Mouse (Mus musculus) forebrain, postnatal 0 days (tissue): ENCODE measurements around the gene Brwd3. TPM values are rescaled to one million over a fixed set of nuclear protein-coding genes. Genes with fewer than 3 reads are reported as not detected.

Experiments
- ATAC-seq: fragments of 200-750 bp; cut with Nextera tagmentation; 2 replicates; pipeline ENCODE4 v1.8.0; 2017; ENCODE audit warnings: mild to moderate bottlenecking, moderate library complexity
- DNase-seq: peaks from one replicate; pipeline ENCODE4 v3.0.0-alpha.2; 2015
- H3K27ac ChIP-seq: fragments of 300-500 bp; sonication (generic); 2 replicates; pipeline ENCODE4 v1.5.1; 2014; ENCODE audit warnings: low read depth, mild to moderate bottlenecking, antibody characterized with exemption, low read length, moderate library complexity, mixed read lengths
- H3K27me3 ChIP-seq: fragments of 300-500 bp; sonication (generic); 2 replicates; pipeline ENCODE4 v1.6.1; 2014; ENCODE audit warnings: mild to moderate bottlenecking, low read length, mixed read lengths; ENCODE audit not compliant: insufficient read depth
- H3K36me3 ChIP-seq: fragments of 300-500 bp; sonication (generic); 2 replicates; pipeline ENCODE4 v1.6.1; 2014; ENCODE audit warnings: mild to moderate bottlenecking, moderate library complexity; ENCODE audit not compliant: insufficient read depth
- H3K4me1 ChIP-seq: fragments of 300-500 bp; sonication (generic); 2 replicates; pipeline ENCODE4 v1.6.1; 2014; ENCODE audit warnings: antibody characterized with exemption; ENCODE audit not compliant: insufficient read depth
- H3K4me2 ChIP-seq: fragments of 300-500 bp; sonication (generic); 2 replicates; pipeline ENCODE4 v1.6.1; 2014; ENCODE audit warnings: low read depth, mild to moderate bottlenecking, moderate library complexity
- H3K4me3 ChIP-seq: fragments of 300-500 bp; sonication (generic); 2 replicates; pipeline ENCODE4 v1.5.1; 2014; ENCODE audit warnings: low read depth, low read length, mixed read lengths
- H3K9ac ChIP-seq: fragments of 300-500 bp; sonication (generic); 2 replicates; pipeline ENCODE4 v1.6.1; 2014; ENCODE audit warnings: mild to moderate bottlenecking
- H3K9me3 ChIP-seq: fragments of 300-500 bp; sonication (generic); 2 replicates; pipeline ENCODE4 v1.6.1; 2016; ENCODE audit warnings: low read length
- CTCF ChIP-seq: sonication (generic); IDR thresholded peaks from 2 replicates; pipeline ENCODE4 v1.5.1; 2016; ENCODE audit warnings: antibody characterized with exemption, control low read depth, low read depth
- WGBS: fragments of 180-500 bp; shearing (Covaris S2); extraction: QIAGEN DNeasy Blood & Tissue Kit; methylation state at CpG from one replicate; pipeline ENCODE4 v1.1.7; 2014; 5-methylcytosine and 5-hydroxymethylcytosine counted together
- polyA plus RNA-seq: library from polyadenylated mRNA; unstranded; fragments of >200 nt; fragmentation: Nextera tagmentation; extraction: Ambion mirVana; gene quantifications from 2 replicates; pipeline ENCODE4 v1.2.1, GENCODE M21; 2015
- total RNA-seq: library from RNA; depleted of rRNA; stranded (reverse); fragments of >200 nt; gene quantifications from 2 replicates; pipeline ENCODE4 v1.2.3, GENCODE M21; 2014

Brwd3 gene
- total and polyA plus RNA-seq, 2 experiments from 2014 or later: 2.9 to 6.9 TPM

DNA sequence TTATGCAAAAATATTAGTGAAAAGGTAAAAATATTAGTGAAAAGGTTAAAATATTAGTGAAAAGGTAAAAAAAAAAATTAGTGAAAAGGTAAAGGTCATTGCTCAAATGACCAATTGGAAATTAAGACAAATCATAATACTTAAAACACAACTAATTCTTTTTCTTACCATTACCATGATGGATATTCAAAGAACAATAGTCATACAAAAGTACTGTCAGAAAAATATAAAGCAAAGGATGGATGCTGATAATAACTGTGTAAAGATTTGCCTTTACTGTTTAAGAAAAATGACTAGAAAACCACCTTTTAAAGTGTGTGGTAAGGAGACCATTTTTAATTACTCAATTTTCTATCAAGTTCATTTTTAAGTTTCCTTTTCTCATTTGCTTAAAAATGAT is 2.9 kb downstream of the Brwd3 start:
- no peaks in the 10 kb centered on the region for H3K27me3 ChIP-seq
- no peak overlapping the region for H3K9ac ChIP-seq
- H3K4me3 ChIP-seq: no peak overlapping the region
- H3K4me1 ChIP-seq: no peaks in the 10 kb centered on the region
- H3K9me3 ChIP-seq: no peaks in the 10 kb centered on the region
- DNase-seq (no peak), ATAC-seq (no peak)
- no peak for TF ChIP-seq CTCF
- no peaks in the 10 kb centered on the region for H3K36me3 ChIP-seq
- H3K4me2 ChIP-seq: no peak overlapping the region
- no peak overlapping the region for H3K27ac ChIP-seq

DNA sequence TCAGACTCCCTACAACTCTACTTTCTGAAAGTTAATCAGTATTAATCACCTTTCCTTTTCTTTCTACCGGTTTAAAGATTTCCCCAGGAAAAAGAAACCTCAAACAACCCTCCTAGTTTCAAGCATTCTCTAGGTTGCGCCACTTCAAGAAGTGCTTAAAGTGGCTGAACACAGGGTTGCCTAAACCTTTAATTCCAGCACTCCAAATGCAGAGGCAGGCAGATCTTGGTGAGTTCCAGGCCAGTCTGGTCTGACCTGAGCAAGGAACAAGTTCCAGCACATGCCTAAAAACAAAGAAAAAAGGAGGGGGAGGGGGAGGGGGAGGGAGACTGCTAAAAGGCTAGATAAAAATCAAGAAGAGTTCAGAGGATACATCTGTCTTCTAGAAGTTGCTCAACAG is 6.1 kb downstream of the Brwd3 start:
- H3K9me3 ChIP-seq: no peaks in the 10 kb centered on the region
- H3K4me2 ChIP-seq: no peak overlapping the region
- 60% methylated on average over 2 of the region's 2 CpGs for WGBS
- no peak overlapping the region for H3K9ac ChIP-seq
- no peak for DNase-seq
- no peak for TF ChIP-seq CTCF
- no peak overlapping the region for H3K4me3 ChIP-seq
- no peak overlapping the region for H3K27ac ChIP-seq
- ATAC-seq: no peak
- no peaks in the 10 kb centered on the region for H3K4me1 ChIP-seq
- H3K36me3 ChIP-seq: no peaks in the 10 kb centered on the region
- H3K27me3 ChIP-seq: no peaks in the 10 kb centered on the region

DNA sequence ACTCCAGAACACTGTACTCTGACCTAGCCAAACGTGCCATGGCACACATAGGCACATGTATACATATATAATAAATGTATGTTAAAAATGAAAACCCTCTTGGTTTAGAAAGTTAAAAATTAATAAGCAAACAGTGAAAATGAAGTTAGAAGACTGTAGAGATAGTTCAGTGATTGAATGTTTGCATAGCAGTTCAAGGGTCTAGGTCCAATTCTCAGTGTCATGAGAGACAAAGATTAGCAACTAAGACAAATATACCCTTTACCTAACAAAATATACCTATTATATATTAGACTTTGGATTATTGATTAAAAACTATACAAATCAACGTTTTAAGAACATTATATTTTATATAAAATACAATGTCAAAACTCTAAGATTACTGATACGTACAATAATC is 36.9 kb downstream of the Brwd3 start:
- Histone ChIP-seq H3K9ac (no peak overlapping the region), H3K27me3 (no peaks in the 10 kb centered on the region), H3K9me3 (no peaks in the 10 kb centered on the region), H3K4me2 (no peak overlapping the region), H3K4me3 (no peak overlapping the region), H3K36me3 (no peaks in the 10 kb centered on the region), H3K27ac (no peak overlapping the region), H3K4me1 (no peaks in the 10 kb centered on the region)
- WGBS: 74% methylated on average over 3 of the region's 3 CpGs
- TF ChIP-seq CTCF: no peak
- no peak for ATAC-seq
- no peak for DNase-seq

DNA sequence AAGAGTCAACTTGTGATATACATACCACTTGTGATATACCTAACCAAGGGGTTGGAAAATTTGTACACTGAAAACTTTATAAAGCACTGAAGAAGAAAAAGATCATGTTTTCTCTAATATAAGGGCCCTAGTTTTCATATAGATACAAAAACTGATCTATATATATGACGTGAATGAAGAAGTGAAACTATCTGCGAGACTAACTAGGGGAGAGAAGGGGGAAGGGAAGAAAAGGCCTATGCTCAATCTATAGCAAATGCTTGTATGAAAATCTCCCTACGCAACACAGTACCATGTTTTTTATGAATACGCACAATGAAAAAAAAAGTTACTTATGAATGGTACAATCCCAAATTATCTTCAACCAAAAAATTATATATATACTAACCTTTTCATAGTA is 50.4 kb downstream of the Brwd3 start:
- Histone ChIP-seq H3K4me2 (no peak overlapping the region), H3K4me1 (no peaks in the 10 kb centered on the region), H3K36me3 (no peaks in the 10 kb centered on the region), H3K9me3 (no peaks in the 10 kb centered on the region), H3K4me3 (no peak overlapping the region), H3K27ac (no peak overlapping the region), H3K9ac (no peak overlapping the region), H3K27me3 (no peaks in the 10 kb centered on the region)
- DNase-seq (no peak), ATAC-seq (no peak)
- 93% methylated on average over 4 of the region's 4 CpGs for WGBS
- TF ChIP-seq CTCF: no peak

DNA sequence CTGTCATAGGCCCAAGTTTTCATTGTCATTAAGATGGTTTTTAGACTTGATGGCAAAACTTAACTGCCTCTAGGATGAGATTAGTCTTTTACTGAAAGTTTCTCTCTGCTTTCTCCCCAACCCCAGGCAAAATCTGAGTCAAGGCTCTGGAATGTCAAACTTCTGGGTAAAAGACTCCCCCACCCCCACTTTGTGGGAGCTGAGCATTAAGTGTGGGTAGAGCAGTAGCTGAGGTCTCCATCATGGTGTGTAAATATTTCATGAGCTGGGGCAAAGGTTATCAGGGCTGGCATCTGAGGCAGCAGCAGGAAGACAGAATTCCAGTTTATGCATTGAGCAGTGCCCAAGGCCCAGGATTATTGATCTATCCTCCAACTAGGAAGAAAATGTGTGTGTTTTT is 102.4 kb downstream of the Brwd3 start:
- no peak for TF ChIP-seq CTCF

DNA sequence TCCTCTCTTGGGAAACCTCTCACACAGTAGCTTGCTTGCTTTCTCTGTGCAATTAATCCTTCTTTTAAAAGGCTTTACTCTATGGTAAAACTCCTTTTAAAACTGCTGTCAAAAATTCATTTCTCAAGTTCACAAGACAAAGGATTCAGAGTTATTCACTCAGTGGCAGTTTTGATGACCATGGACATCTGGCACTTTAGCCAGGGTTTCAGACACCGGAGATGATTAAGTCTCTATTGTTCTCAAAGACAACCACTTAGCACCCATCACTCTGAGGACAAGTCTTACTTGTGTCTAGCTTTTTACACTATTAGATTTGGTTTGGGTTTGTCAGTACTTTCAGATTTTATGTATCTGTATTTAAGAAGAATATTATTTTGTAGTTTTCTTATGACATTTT is 104.6 kb downstream of the Brwd3 start:
- H3K9ac ChIP-seq: no peak overlapping the region
- ATAC-seq (no peak), DNase-seq (no peak)
- no peak overlapping the region for H3K27ac ChIP-seq
- H3K4me2 ChIP-seq: no peak overlapping the region
- 29% methylated on average over 1 of the region's 1 CpGs for WGBS
- H3K4me1 ChIP-seq: no peaks in the 10 kb centered on the region
- no peaks in the 10 kb centered on the region for H3K36me3 ChIP-seq
- no peak for TF ChIP-seq CTCF
- no peaks in the 10 kb centered on the region for H3K9me3 ChIP-seq
- no peaks in the 10 kb centered on the region for H3K27me3 ChIP-seq
- H3K4me3 ChIP-seq: no peak overlapping the region

More for the DNA sequence above, 102.4 kb downstream of the Brwd3 start:
- Histone ChIP-seq H3K36me3 (no peaks in the 10 kb centered on the region), H3K4me1 (no peaks in the 10 kb centered on the region), H3K9me3 (no peaks in the 10 kb centered on the region), H3K9ac (no peak overlapping the region), H3K4me2 (no peak overlapping the region), H3K27me3 (no peaks in the 10 kb centered on the region), H3K27ac (no peak overlapping the region), H3K4me3 (no peak overlapping the region)
- DNase-seq (no peak), ATAC-seq (no peak)

DNA sequence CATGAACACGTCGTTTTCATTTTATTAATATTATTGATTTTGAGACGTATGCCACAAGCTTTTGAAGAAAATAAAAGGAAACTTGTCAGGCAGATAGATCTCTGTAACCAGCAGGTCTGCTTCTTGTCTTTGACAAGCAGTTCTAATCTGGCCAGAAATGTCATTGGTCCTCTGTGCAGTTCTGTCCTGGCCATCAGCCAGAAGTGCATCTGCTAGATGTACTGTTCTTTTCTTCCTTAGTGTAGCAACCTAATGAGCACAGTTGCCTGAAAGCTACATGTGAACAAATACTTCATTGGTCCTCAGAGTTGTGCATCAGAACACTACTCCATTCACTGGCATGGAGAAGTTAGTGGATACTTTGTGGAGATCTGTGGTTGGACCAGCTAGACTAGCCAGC is 105.1 kb downstream of the Brwd3 start:
- no peak for ATAC-seq

DNA sequence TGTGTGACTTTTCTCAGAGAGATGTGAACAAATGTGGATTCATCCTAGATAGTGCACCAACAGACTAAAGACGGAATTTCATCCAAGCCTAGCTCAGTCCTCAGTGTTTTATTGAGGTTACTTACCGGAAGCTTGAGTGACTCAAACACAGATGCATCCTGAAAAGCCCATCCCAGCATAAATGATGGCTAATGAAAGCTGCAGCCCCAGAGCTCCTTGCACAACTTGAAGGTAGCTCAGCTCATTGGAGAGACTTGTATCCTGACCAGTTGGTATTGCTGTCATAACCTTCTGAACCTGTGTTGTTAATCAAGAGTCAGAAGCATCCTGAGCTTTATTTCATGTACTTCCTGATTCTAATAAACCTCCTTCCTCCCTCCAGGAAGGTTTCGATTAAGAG is 105.8 kb downstream of the Brwd3 start:
- H3K27ac ChIP-seq: no peak overlapping the region

More for the DNA sequence above, 105.1 kb downstream of the Brwd3 start:
- Histone ChIP-seq H3K4me3 (no peak overlapping the region), H3K4me2 (no peak overlapping the region), H3K9me3 (no peaks in the 10 kb centered on the region), H3K4me1 (no peaks in the 10 kb centered on the region), H3K27me3 (no peaks in the 10 kb centered on the region), H3K27ac (no peak overlapping the region), H3K36me3 (no peaks in the 10 kb centered on the region), H3K9ac (no peak overlapping the region)
- WGBS: 73% methylated on average over 3 of the region's 3 CpGs
- DNase-seq: peak; percentile 1
- no peak for TF ChIP-seq CTCF

More for the DNA sequence above, 105.8 kb downstream of the Brwd3 start:
- H3K36me3 ChIP-seq: no peaks in the 10 kb centered on the region
- H3K4me1 ChIP-seq: no peaks in the 10 kb centered on the region
- H3K9ac ChIP-seq: no peak overlapping the region
- H3K4me2 ChIP-seq: no peak overlapping the region
- no peaks in the 10 kb centered on the region for H3K9me3 ChIP-seq
- H3K4me3 ChIP-seq: no peak overlapping the region
- no peak for ATAC-seq
- 85% methylated on average over 3 of the region's 3 CpGs for WGBS
- no peak for TF ChIP-seq CTCF
- H3K27me3 ChIP-seq: no peaks in the 10 kb centered on the region
- no peak for DNase-seq
